Mouse (Mus musculus) liver, embryonic 15.5 days (tissue): ENCODE data around the gene Nkx3-2. TPM values are rescaled to one million over a fixed set of nuclear protein-coding genes. Genes with fewer than 3 reads are reported as not detected.

Source experiments
- ATAC-seq: fragments of 200-750 bp; cut with Nextera tagmentation; 2 replicates; pipeline ENCODE4 v1.8.0; 2017; ENCODE audit warnings: moderate number of reproducible peaks, mild to moderate bottlenecking, moderate library complexity; ENCODE audit not compliant: insufficient read depth
- H3K27ac ChIP-seq: fragments of 300-500 bp; sonication (generic); replicated peaks from 2 replicates; pipeline ENCODE4 v1.5.1; 2015; ENCODE audit warnings: mild to moderate bottlenecking, inconsistent platforms
- H3K27me3 ChIP-seq: fragments of 300-500 bp; sonication (generic); 2 replicates; pipeline ENCODE4 v1.6.1; 2015; ENCODE audit warnings: mild to moderate bottlenecking, inconsistent platforms
- H3K36me3 ChIP-seq: fragments of 300-500 bp; sonication (generic); replicated peaks from 2 replicates; pipeline ENCODE4 v1.6.1; 2015; ENCODE audit warnings: moderate library complexity, mild to moderate bottlenecking, inconsistent platforms
- H3K4me1 ChIP-seq: fragments of 300-500 bp; sonication (generic); replicated peaks from 2 replicates; pipeline ENCODE4 v1.6.1; 2015; ENCODE audit warnings: inconsistent platforms
- H3K4me2 ChIP-seq: fragments of 300-500 bp; sonication (generic); 2 replicates; pipeline ENCODE4 v1.6.1; 2015; ENCODE audit warnings: moderate library complexity, mild to moderate bottlenecking, inconsistent platforms
- H3K4me3 ChIP-seq: fragments of 300-500 bp; sonication (generic); replicated peaks from 2 replicates; pipeline ENCODE4 v1.5.1; 2015; ENCODE audit warnings: mild to moderate bottlenecking, inconsistent platforms
- H3K9ac ChIP-seq: fragments of 300-500 bp; sonication (generic); 2 replicates; pipeline ENCODE4 v1.6.1; 2015; ENCODE audit warnings: moderate library complexity, mild to moderate bottlenecking, inconsistent platforms
- H3K9me3 ChIP-seq: fragments of 300-500 bp; sonication (generic); replicated peaks from 2 replicates; pipeline ENCODE4 v1.6.1; 2016; ENCODE audit warnings: inconsistent platforms
- WGBS: fragments of 180-500 bp; shearing (Covaris S2); methylation state at CpG from one replicate; pipeline ENCODE4 v1.1.7; 2015; ENCODE audit warnings: mixed read lengths; ENCODE audit not compliant: insufficient replicate concordance; 5-methylcytosine and 5-hydroxymethylcytosine counted together
- polyA plus RNA-seq: library from polyadenylated mRNA; unstranded; fragments of >200 nt; fragmentation: Nextera tagmentation; extraction: Ambion mirVana; gene quantifications from 2 replicates; pipeline ENCODE4 v1.2.1, GENCODE M21; 2015

The Nkx3-2 gene
- polyA plus RNA-seq, 1 experiment from 2014 or later = not detected

- Histone ChIP-seq H3K4me2 (no peak overlapping the region), H3K27me3 (peaks cover 98% of the 10 kb centered on the region), H3K4me3 (no peak overlapping the region), H3K27ac (no peak overlapping the region), H3K4me1 (peaks cover 1% of the 10 kb centered on the region; the same call in 1 of the 2 replicates), H3K36me3 (no peaks in the 10 kb centered on the region), H3K9ac (no peak overlapping the region), H3K9me3 (no peaks in the 10 kb centered on the region)
- 2% methylated on average over 27 of the region's 27 CpGs for WGBS
- ATAC-seq = no peak
Observed at GRCm38 (mm10) chr5:41762141-41762946, 2.0 kb downstream of the Nkx3-2 start.

DNA sequence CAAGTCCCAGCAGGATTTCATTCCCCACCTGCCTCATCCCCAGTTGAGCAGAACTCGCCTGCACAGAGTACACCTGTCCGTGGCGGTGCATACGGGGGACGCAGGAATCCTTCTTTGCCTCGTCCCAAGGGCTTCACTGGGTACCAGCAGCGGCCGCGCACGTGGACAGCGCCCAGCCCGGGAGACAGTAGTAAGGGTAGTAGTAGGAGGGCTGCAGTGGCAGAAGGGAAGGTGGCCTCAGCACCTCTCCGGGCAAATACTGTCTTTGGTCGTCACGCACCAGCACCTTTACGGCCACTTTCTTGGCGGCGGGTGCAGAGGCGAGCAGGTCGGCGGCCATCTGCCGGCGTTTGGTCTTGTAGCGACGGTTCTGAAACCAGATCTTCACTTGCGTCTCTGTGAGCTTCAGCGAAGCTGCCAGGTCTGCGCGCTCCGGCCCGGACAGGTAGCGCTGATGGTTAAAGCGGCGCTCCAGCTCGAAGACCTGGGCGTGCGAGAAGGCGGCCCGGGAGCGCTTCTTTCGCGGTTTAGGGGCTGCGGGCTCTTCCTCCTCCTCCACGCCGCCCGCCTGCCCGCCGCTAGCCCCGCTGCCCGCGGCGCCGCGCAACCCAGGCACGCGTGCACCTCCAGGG, 2.7 kb downstream of the Nkx3-2 start:
- Histone ChIP-seq H3K27me3 (peaks cover 98% of the 10 kb centered on the region), H3K27ac (no peak overlapping the region), H3K9ac (no peak overlapping the region), H3K4me1 (no peaks in the 10 kb centered on the region), H3K4me3 (no peak overlapping the region), H3K36me3 (no peaks in the 10 kb centered on the region), H3K9me3 (no peaks in the 10 kb centered on the region), H3K4me2 (no peak overlapping the region)
- ATAC-seq = no peak
- WGBS = under 1% methylated on average over 56 of the region's 56 CpGs

GRCm38 (mm10) chr5:41760831-41761508, 3.3 kb downstream of the Nkx3-2 start:
- Histone ChIP-seq H3K9ac (no peak overlapping the region), H3K9me3 (no peaks in the 10 kb centered on the region), H3K27ac (no peak overlapping the region), H3K4me3 (no peak overlapping the region), H3K27me3 (peaks cover 98% of the 10 kb centered on the region), H3K36me3 (no peaks in the 10 kb centered on the region), H3K4me1 (no peaks in the 10 kb centered on the region), H3K4me2 (no peak overlapping the region)
- ATAC-seq = no peak
- WGBS = 6% methylated on average over 22 of the region's 22 CpGs

DNA sequence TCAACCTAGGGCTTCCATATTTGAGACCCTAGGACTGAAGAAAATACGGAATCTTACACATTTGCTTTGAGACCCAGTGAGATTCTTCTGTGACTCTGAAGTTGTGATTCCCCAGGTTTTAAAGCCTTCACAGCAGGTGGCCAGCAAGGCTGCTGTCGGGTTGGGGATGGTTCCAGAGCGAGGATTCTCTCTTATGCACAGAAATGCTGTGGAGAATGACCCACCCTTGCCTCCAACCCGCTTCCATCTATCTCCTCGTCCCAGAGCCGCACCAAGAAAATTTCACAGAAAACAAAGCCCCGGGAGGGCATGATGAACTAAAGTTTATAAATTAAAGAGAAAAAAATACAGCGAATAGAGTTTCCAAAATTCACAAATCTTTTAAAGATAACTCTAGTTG, 4.2 kb downstream of the Nkx3-2 start:
- Histone ChIP-seq H3K4me2 (no peak overlapping the region), H3K27me3 (peaks cover 99% of the 10 kb centered on the region), H3K9ac (no peak overlapping the region), H3K9me3 (no peaks in the 10 kb centered on the region), H3K27ac (no peak overlapping the region), H3K4me3 (no peak overlapping the region), H3K4me1 (no peaks in the 10 kb centered on the region), H3K36me3 (no peaks in the 10 kb centered on the region)
- 4% methylated on average over 8 of the region's 8 CpGs for WGBS
- ATAC-seq = no peak

DNA sequence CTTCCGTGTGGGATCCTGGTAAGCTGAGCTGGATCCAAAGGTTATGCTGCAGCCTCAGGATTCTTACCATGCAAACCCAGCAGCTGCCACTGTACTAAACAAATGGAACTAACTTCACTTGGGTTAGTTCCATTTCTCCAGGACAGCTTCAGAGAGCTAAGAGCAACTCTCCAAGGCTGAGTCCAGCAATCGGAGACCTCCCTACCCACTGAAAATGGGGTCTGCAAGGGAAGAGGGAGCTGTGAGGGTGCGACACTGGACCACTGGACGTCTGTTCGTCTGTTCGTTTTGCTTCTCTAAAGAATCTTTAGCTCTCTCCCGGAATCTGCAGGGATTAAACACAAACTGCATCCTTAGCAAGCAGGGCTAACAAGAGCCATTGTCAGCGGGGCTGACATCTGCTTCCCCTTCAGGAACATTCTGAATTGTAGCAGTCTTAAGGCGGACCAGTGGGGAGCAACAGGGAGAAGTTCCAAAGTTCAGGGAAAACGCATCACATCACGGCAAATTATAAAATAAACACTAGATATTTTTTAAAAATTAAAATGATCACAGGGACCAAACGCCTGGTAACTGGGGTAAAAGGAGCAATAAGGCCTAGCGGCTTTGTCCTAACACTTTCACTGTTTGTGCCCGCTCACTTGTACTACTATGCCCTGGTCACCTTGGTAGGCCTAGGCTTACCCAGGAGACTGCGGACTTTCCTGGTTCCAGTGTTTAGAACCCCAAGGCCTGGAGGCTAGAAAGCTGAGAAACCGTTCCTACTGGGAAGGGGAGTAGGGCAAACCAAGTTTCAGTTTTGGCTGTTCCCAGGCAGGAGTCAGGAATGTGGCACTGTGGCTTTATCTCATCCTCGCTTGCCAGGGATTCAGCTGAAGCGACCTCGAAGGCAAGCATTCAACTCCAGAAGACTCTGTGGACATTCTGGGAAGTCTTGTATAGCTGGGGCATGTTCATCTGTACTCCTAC, 5.3 kb downstream of the Nkx3-2 start:
- H3K27me3 ChIP-seq = peaks cover 99% of the 10 kb centered on the region
- H3K9me3 ChIP-seq = no peaks in the 10 kb centered on the region
- no peaks in the 10 kb centered on the region for H3K36me3 ChIP-seq
- no peak overlapping the region for H3K27ac ChIP-seq
- no peak overlapping the region for H3K4me3 ChIP-seq
- H3K4me2 ChIP-seq = no peak overlapping the region
- H3K9ac ChIP-seq = no peak overlapping the region
- 7% methylated on average over 19 of the region's 19 CpGs for WGBS
- ATAC-seq = no peak
- H3K4me1 ChIP-seq = no peaks in the 10 kb centered on the region

GRCm38 (mm10) chr5:41757338-41757737, 7.0 kb downstream of the Nkx3-2 start:
- no peak overlapping the region for H3K9ac ChIP-seq
- no peaks in the 10 kb centered on the region for H3K4me1 ChIP-seq
- H3K27ac ChIP-seq = no peak overlapping the region
- peaks cover 99% of the 10 kb centered on the region for H3K27me3 ChIP-seq
- 5% methylated on average over 5 of the region's 5 CpGs for WGBS
- ATAC-seq = no peak
- no peak overlapping the region for H3K4me3 ChIP-seq
- no peaks in the 10 kb centered on the region for H3K36me3 ChIP-seq
- H3K4me2 ChIP-seq = no peak overlapping the region
- H3K9me3 ChIP-seq = no peaks in the 10 kb centered on the region

DNA sequence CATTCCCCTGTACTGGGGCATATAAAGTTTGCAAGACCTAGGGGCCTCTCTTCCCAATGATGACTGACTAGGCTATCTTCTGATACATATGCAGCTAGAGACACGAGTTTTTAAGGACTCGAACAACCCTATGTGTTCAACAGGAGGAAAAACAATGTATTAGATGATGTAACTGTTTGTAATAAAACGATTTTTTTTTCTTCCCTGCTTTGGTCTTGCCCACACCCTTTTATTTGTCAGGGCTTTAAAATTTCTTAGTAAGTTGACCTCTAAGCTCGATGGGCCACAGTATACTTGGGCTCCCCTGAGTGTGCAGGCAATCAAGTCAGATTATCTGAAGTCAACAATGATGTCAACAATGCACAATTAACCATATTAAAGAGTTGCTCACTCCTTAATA, 7.9 kb downstream of the Nkx3-2 start:
- Histone ChIP-seq H3K4me2 (no peak overlapping the region), H3K27me3 (peaks cover 99% of the 10 kb centered on the region), H3K9me3 (no peaks in the 10 kb centered on the region), H3K36me3 (no peaks in the 10 kb centered on the region), H3K27ac (no peak overlapping the region), H3K4me1 (no peaks in the 10 kb centered on the region), H3K4me3 (no peak overlapping the region), H3K9ac (no peak overlapping the region)
- WGBS = 6% methylated on average over 4 of the region's 4 CpGs
- ATAC-seq = no peak

- H3K27me3 ChIP-seq = peaks cover 100% of the 10 kb centered on the region
- H3K36me3 ChIP-seq = no peaks in the 10 kb centered on the region
- 2% methylated on average over 23 of the region's 23 CpGs for WGBS
- no peak overlapping the region for H3K4me3 ChIP-seq
- ATAC-seq = no peak
- no peak overlapping the region for H3K9ac ChIP-seq
- no peak overlapping the region for H3K4me2 ChIP-seq
- no peak overlapping the region for H3K27ac ChIP-seq
- H3K4me1 ChIP-seq = no peaks in the 10 kb centered on the region
- H3K9me3 ChIP-seq = no peaks in the 10 kb centered on the region
Observed at GRCm38 (mm10) chr5:41755373-41755960, 8.8 kb downstream of the Nkx3-2 start.

- no peak for ATAC-seq
- H3K4me3 ChIP-seq = no peak overlapping the region
Observed at GRCm38 (mm10) chr5:41754836-41755235, 9.5 kb downstream of the Nkx3-2 start.

DNA sequence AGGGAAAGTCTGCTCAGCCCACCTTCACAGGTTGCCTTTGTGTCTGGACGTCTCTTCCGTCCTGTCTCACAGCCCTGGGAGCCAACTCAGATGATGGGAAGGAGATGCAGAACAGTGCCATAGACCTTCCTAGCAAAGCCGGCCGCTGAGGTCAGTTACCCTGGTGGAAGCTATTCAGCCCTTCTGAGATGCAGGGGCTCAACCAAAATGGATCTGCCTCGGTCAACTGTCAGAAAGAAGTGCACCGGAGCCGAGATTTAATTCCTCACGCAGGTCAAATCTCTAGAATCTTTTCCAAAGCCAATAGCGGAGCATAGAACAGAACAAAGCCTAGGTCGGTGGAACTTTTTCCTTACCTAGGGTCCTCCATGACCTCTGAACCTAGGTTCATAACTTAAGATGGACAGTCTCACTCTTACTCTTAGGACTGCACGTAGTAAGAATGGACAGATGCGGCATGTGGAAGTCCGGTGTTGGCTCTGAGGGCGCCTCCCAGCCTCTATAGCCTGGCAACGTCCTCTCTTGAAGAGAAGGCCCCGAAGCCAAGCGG, 10.0 kb downstream of the Nkx3-2 start:
- Histone ChIP-seq H3K36me3 (no peaks in the 10 kb centered on the region), H3K9ac (no peak overlapping the region), H3K4me3 (no peak overlapping the region)

More at GRCm38 (mm10) chr5:41754836-41755235, 9.5 kb downstream of the Nkx3-2 start:
- 1% methylated on average over 16 of the region's 16 CpGs for WGBS
- peaks cover 100% of the 10 kb centered on the region for H3K27me3 ChIP-seq
- no peaks in the 10 kb centered on the region for H3K4me1 ChIP-seq
- no peaks in the 10 kb centered on the region for H3K36me3 ChIP-seq
- no peak overlapping the region for H3K9ac ChIP-seq
- H3K9me3 ChIP-seq = no peaks in the 10 kb centered on the region
- H3K27ac ChIP-seq = no peak overlapping the region
- H3K4me2 ChIP-seq = no peak overlapping the region

More for the DNA sequence above, 10.0 kb downstream of the Nkx3-2 start:
- Histone ChIP-seq H3K27me3 (peaks cover 100% of the 10 kb centered on the region), H3K4me2 (no peak overlapping the region), H3K27ac (no peak overlapping the region), H3K4me1 (no peaks in the 10 kb centered on the region), H3K9me3 (no peaks in the 10 kb centered on the region)
- ATAC-seq = no peak
- 3% methylated on average over 17 of the region's 17 CpGs for WGBS
